In the genomic region with DNA sequence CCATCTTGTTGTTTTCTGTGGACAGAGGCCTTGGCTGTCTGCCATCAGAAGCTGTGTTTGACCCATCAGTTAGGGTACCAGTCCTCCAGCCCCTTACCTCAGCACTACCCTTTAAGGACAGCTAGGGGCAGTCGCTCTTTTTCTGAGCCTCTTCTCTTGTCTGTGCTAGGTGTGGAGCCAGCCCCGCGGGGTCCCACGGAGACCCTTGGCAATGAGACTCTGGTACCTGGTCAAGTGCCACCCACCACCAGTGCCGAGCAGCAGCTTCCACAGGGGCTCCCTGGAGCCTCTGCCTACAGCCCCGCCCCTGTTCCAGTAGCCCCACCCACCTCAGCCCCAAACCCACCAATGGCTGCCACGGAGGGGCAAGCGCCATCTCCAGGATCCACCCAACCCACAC, we compare ENCODE assay signal across 30 mouse cellular contexts. TPM values are rescaled to one million over a fixed set of nuclear protein-coding genes. Genes with fewer than 3 reads are reported as not detected.
DNase-seq lines count a peak whose midpoint lies in the region; ATAC-seq and TF ChIP-seq lines count a peak whose summit lies in the region.
"Had no signal": no experiment of that assay in that cellular context is flagged by ENCODE, and none has a peak within 500 bp of the region (broad histone marks: within the 10 kb centered on the region; RNA-seq: fewer than 3 reads in every experiment).

No protein-coding gene starts in this region.

- H3K4me2 ChIP-seq in forebrain, embryonic 11.5 days (ENCODE audit: low read depth, low read length, severe bottlenecking): no peak overlapping the region
- H3K4me2 ChIP-seq in forebrain, embryonic 13.5 days: no peak overlapping the region
- H3K4me2 ChIP-seq in hindbrain, postnatal 0 days (ENCODE audit: low read depth, low read length): no peak overlapping the region
- H3K4me2 ChIP-seq in hindbrain, embryonic 13.5 days: no peak overlapping the region
- H3K4me2 ChIP-seq in midbrain, embryonic 11.5 days: no peak overlapping the region
- H3K4me2 ChIP-seq in midbrain, embryonic 13.5 days (replicated peaks): no peak overlapping the region
- H3K4me2 ChIP-seq: embryonic facial prominence, embryonic 13.5 days; embryonic facial prominence, embryonic 15.5 days had no signal

- TF ChIP-seq CTCF in hindbrain, postnatal 0 days (IDR thresholded peaks at IDR 0.05; ENCODE audit: low read depth): 0 out of 2 replicates have a peak, but pooled peaks have one; percentile 10

- H3K36me3 ChIP-seq in forebrain, embryonic 11.5 days (ENCODE audit: control insufficient read depth, insufficient read depth, low read length): no peaks in the 10 kb centered on the region
- H3K36me3 ChIP-seq in forebrain, embryonic 13.5 days (ENCODE audit: poor library complexity, severe bottlenecking): no peaks in the 10 kb centered on the region
- H3K36me3 ChIP-seq in hindbrain, postnatal 0 days (ENCODE audit: insufficient read depth, low read length): no peaks in the 10 kb centered on the region
- no peaks in the 10 kb centered on the region for H3K36me3 ChIP-seq in hindbrain, embryonic 13.5 days
- no peaks in the 10 kb centered on the region for H3K36me3 ChIP-seq in midbrain, embryonic 11.5 days (ENCODE audit: control insufficient read depth, insufficient read depth, low read length)
- no peaks in the 10 kb centered on the region for H3K36me3 ChIP-seq in midbrain, embryonic 13.5 days
- H3K36me3 ChIP-seq: embryonic facial prominence, embryonic 13.5 days; embryonic facial prominence, embryonic 15.5 days; forebrain, embryonic 10.5 days; G1E had no signal

- H3K27ac ChIP-seq in forebrain, embryonic 11.5 days (ENCODE audit: low read depth, low read length): no peak overlapping the region
- no peak overlapping the region for H3K27ac ChIP-seq in forebrain, embryonic 13.5 days
- no peak overlapping the region for H3K27ac ChIP-seq in hindbrain, postnatal 0 days
- H3K27ac ChIP-seq in hindbrain, embryonic 13.5 days: no peak overlapping the region
- no peak overlapping the region for H3K27ac ChIP-seq in midbrain, embryonic 11.5 days (ENCODE audit: low read depth, low read length)
- H3K27ac ChIP-seq in midbrain, embryonic 13.5 days: no peak overlapping the region
- H3K27ac ChIP-seq: embryonic facial prominence, embryonic 13.5 days; embryonic facial prominence, embryonic 15.5 days; forebrain, embryonic 10.5 days had no signal

- no peak overlapping the region for H3K4me3 ChIP-seq in forebrain, embryonic 11.5 days (ENCODE audit: low read depth, low read length)
- H3K4me3 ChIP-seq in forebrain, embryonic 13.5 days: no peak overlapping the region
- H3K4me3 ChIP-seq in hindbrain, postnatal 0 days (ENCODE audit: low read length): no peak overlapping the region
- no peak overlapping the region for H3K4me3 ChIP-seq in hindbrain, embryonic 13.5 days
- H3K4me3 ChIP-seq in midbrain, embryonic 11.5 days (ENCODE audit: low read depth, low read length): no peak overlapping the region
- H3K4me3 ChIP-seq in midbrain, embryonic 13.5 days (replicated peaks): no peak overlapping the region
- H3K4me3 ChIP-seq: embryonic facial prominence, embryonic 13.5 days; embryonic facial prominence, embryonic 15.5 days; erythroblast, embryonic 14.5 days; forebrain, embryonic 10.5 days had no signal

- WGBS in forebrain, embryonic 11.5 days: 38% methylated on average over 8 of the region's 8 CpGs
- 25% methylated on average over 8 of the region's 8 CpGs for WGBS in forebrain, embryonic 13.5 days
- 24% methylated on average over 8 of the region's 8 CpGs for WGBS in hindbrain, postnatal 0 days
- WGBS in hindbrain, embryonic 13.5 days: 36% methylated on average over 8 of the region's 8 CpGs
- WGBS in midbrain, embryonic 11.5 days: 27% methylated on average over 8 of the region's 8 CpGs
- WGBS in midbrain, embryonic 13.5 days: 30% methylated on average over 8 of the region's 8 CpGs

- no peak overlapping the region for H3K9ac ChIP-seq in forebrain, embryonic 11.5 days (ENCODE audit: low read length)
- H3K9ac ChIP-seq in forebrain, embryonic 13.5 days: no peak overlapping the region
- H3K9ac ChIP-seq in hindbrain, postnatal 0 days (replicated peaks; ENCODE audit: low read length): no peak overlapping the region
- no peak overlapping the region for H3K9ac ChIP-seq in hindbrain, embryonic 13.5 days
- H3K9ac ChIP-seq in midbrain, embryonic 11.5 days (ENCODE audit: low read length): no peak overlapping the region
- no peak overlapping the region for H3K9ac ChIP-seq in midbrain, embryonic 13.5 days (replicated peaks)
- H3K9ac ChIP-seq: embryonic facial prominence, embryonic 13.5 days; embryonic facial prominence, embryonic 15.5 days had no signal

- DNase-seq in forebrain, embryonic 11.5 days (ENCODE audit: low spot score): peak; percentile 50
- no peak for DNase-seq in hindbrain, postnatal 0 days (ENCODE audit: low spot score)
- peak; percentile 57 for DNase-seq in midbrain, embryonic 11.5 days (ENCODE audit: low spot score, missing footprints)
- no peak for DNase-seq in frontal cortex, adult 2 months (ENCODE audit: extremely low spot score in 1 of 2, low spot score in 1 of 2)
- DNase-seq: adrenal gland, adult 2 months; adrenal gland, postnatal 10 days; adrenal gland, postnatal 25 days; B cell, adult 2 months; cerebellum, adult 11 months; cerebellum, adult 18-20 months; cerebellum, adult 8-10 months; cerebellum, adult 9-11 months; cerebellum, postnatal 14 days; cerebellum, postnatal 36 days; embryo, embryonic 11 days had no signal

- no peaks in the 10 kb centered on the region for H3K9me3 ChIP-seq in forebrain, embryonic 11.5 days (ENCODE audit: control insufficient read depth, low read length)
- no peaks in the 10 kb centered on the region for H3K9me3 ChIP-seq in forebrain, embryonic 13.5 days (replicated peaks)
- no peaks in the 10 kb centered on the region for H3K9me3 ChIP-seq in hindbrain, postnatal 0 days (ENCODE audit: low read length)
- no peaks in the 10 kb centered on the region for H3K9me3 ChIP-seq in hindbrain, embryonic 13.5 days
- no peaks in the 10 kb centered on the region for H3K9me3 ChIP-seq in midbrain, embryonic 11.5 days (ENCODE audit: control insufficient read depth, low read length)
- no peaks in the 10 kb centered on the region for H3K9me3 ChIP-seq in midbrain, embryonic 13.5 days
- H3K9me3 ChIP-seq: embryonic facial prominence, embryonic 13.5 days; embryonic facial prominence, embryonic 15.5 days; forebrain, embryonic 10.5 days; G1E had no signal

- ATAC-seq in forebrain, embryonic 11.5 days (replicated peaks; ENCODE audit: low FRiP score): no peak
- no peak for ATAC-seq in forebrain, embryonic 13.5 days
- no peak for ATAC-seq in hindbrain, postnatal 0 days
- ATAC-seq in hindbrain, embryonic 13.5 days (ENCODE audit: low FRiP score): no peak
- no peak for ATAC-seq in midbrain, embryonic 11.5 days (ENCODE audit: low FRiP score)
- no peak for ATAC-seq in midbrain, embryonic 13.5 days
- ATAC-seq: CD4-positive, CD25-positive, alpha-beta regulatory T cell, adult 4 months; forebrain, embryonic 14.5 days; forebrain, embryonic 16.5 days; Patski had no signal

- H3K27me3 ChIP-seq in forebrain, embryonic 11.5 days (ENCODE audit: control insufficient read depth, insufficient read depth, low read length): no peaks in the 10 kb centered on the region
- H3K27me3 ChIP-seq in forebrain, embryonic 13.5 days: no peaks in the 10 kb centered on the region; the same call in 1 of the 2 replicates
- no peaks in the 10 kb centered on the region for H3K27me3 ChIP-seq in hindbrain, postnatal 0 days (ENCODE audit: insufficient read depth, low read length)
- 0 out of 2 replicates have a peak, but pooled peaks cover 9% of the 10 kb centered on the region for H3K27me3 ChIP-seq in hindbrain, embryonic 13.5 days
- no peaks in the 10 kb centered on the region for H3K27me3 ChIP-seq in midbrain, embryonic 11.5 days (ENCODE audit: control insufficient read depth, insufficient read depth, low read length)
- H3K27me3 ChIP-seq in midbrain, embryonic 13.5 days: no peaks in the 10 kb centered on the region
- H3K27me3 ChIP-seq: embryonic facial prominence, embryonic 15.5 days had no signal

- H3K4me1 ChIP-seq in forebrain, embryonic 11.5 days (replicated peaks; ENCODE audit: control insufficient read depth, insufficient read depth, low read length): no peaks in the 10 kb centered on the region
- no peaks in the 10 kb centered on the region for H3K4me1 ChIP-seq in forebrain, embryonic 13.5 days
- H3K4me1 ChIP-seq in hindbrain, postnatal 0 days (ENCODE audit: insufficient read depth, low read length): no peaks in the 10 kb centered on the region
- H3K4me1 ChIP-seq in hindbrain, embryonic 13.5 days (replicated peaks): 0 out of 2 replicates have a peak, but pooled peaks cover 6% of the 10 kb centered on the region
- no peaks in the 10 kb centered on the region for H3K4me1 ChIP-seq in midbrain, embryonic 11.5 days (ENCODE audit: control insufficient read depth, insufficient read depth, low read length)
- 0 out of 2 replicates have a peak, but pooled peaks cover 2% of the 10 kb centered on the region for H3K4me1 ChIP-seq in midbrain, embryonic 13.5 days (replicated peaks)
- H3K4me1 ChIP-seq: embryonic facial prominence, embryonic 13.5 days; embryonic facial prominence, embryonic 15.5 days; forebrain, embryonic 10.5 days had no signal

RNA-seq across cellular contexts. Expression of gene Otog, which starts 46.3 kb away (rescaled TPM):
- 0.11 and 0.16 TPM in 2 replicates for polyA plus RNA-seq in forebrain, embryonic 11.5 days (2014; fragmentation: Nextera tagmentation; extraction: Ambion mirVana)
- polyA plus RNA-seq in forebrain, embryonic 13.5 days (2015; fragmentation: Nextera tagmentation; extraction: Ambion mirVana): not detected in 2 replicates
- under 0.01 TPM in 1 of 2 replicates, not detected in the other for total RNA-seq in hindbrain, postnatal 0 days (2014; rRNA removed)
- 0.04 TPM in 1 of 2 replicates, not detected in the other for polyA plus RNA-seq in hindbrain, postnatal 0 days (2015; fragmentation: Nextera tagmentation; extraction: Ambion mirVana)
- 0.19 and 0.34 TPM in 2 replicates for polyA plus RNA-seq in hindbrain, embryonic 13.5 days (2015; fragmentation: Nextera tagmentation; extraction: Ambion mirVana)
- not detected in 2 replicates for polyA plus RNA-seq in midbrain, embryonic 11.5 days (2014; fragmentation: Nextera tagmentation; extraction: Ambion mirVana)
- polyA plus RNA-seq in midbrain, embryonic 13.5 days (2015; fragmentation: Nextera tagmentation; extraction: Ambion mirVana): 0.09 TPM in 1 of 2 replicates, not detected in the other
- polyA plus RNA-seq in frontal cortex, adult 2 months (2012; rRNA removed): 0.08 and 0.23 TPM in 2 replicates
- total RNA-seq: adrenal gland, postnatal 4 days; common myeloid progenitor, adult 5-6 weeks had no signal
- polyA plus RNA-seq: CD4-positive, CD25-positive, alpha-beta regulatory T cell, adult 4 months; erythroblast, embryonic 14.5 days; forebrain, embryonic 14.5 days; forebrain, embryonic 16.5 days; G1E; Patski had no signal

RNA-seq across cellular contexts. Expression of gene Ush1c, which starts 48.7 kb away (rescaled TPM):
- 3.1 and 4.7 TPM in 2 replicates for polyA plus RNA-seq in forebrain, embryonic 11.5 days (2014; fragmentation: Nextera tagmentation; extraction: Ambion mirVana)
- 2.7 and 2.8 TPM in 2 replicates for polyA plus RNA-seq in forebrain, embryonic 13.5 days (2015; fragmentation: Nextera tagmentation; extraction: Ambion mirVana)
- 1.7 TPM in 1 of 2 replicates, not detected in the other for total RNA-seq in hindbrain, postnatal 0 days (2014; rRNA removed)
- 1.5 and 1.6 TPM in 2 replicates for polyA plus RNA-seq in hindbrain, postnatal 0 days (2015; fragmentation: Nextera tagmentation; extraction: Ambion mirVana)
- polyA plus RNA-seq in hindbrain, embryonic 13.5 days (2015; fragmentation: Nextera tagmentation; extraction: Ambion mirVana): 1.7 and 2.4 TPM in 2 replicates
- polyA plus RNA-seq in midbrain, embryonic 11.5 days (2014; fragmentation: Nextera tagmentation; extraction: Ambion mirVana): 2.6 and 2.8 TPM in 2 replicates
- polyA plus RNA-seq in midbrain, embryonic 13.5 days (2015; fragmentation: Nextera tagmentation; extraction: Ambion mirVana): 1.8 and 2.2 TPM in 2 replicates
- 0.12 and 0.23 TPM in 2 replicates for polyA plus RNA-seq in frontal cortex, adult 2 months (2012; rRNA removed)
- total RNA-seq: CH12.LX; common myeloid progenitor, adult 5-6 weeks; G1E had no signal
- polyA plus RNA-seq: CD4-positive, CD25-positive, alpha-beta regulatory T cell, adult 4 months; erythroblast, embryonic 14.5 days; G1E; Patski had no signal

Comparison
In these comparisons a context has a peak if more than half of its experiments do, and no peak if none do; other contexts are left out.
1. DNase-seq: peak in forebrain, embryonic 11.5 days (single experiment) and midbrain, embryonic 11.5 days (single experiment); none in hindbrain, postnatal 0 days (single experiment) and frontal cortex, adult 2 months (0 of 2).